Mouse (Mus musculus) brain, embryonic 14.5 days (tissue): ENCODE measurements around the gene Casq2. TPM values are rescaled to one million over a fixed set of nuclear protein-coding genes. Genes with fewer than 3 reads are reported as not detected.

ENCODE experiments used
- DNase-seq: peaks from one replicate; pipeline ENCODE4 v3.0.0-alpha.2; 2011; ENCODE audit warnings: low read depth
- CTCF ChIP-seq: fragments of 200-500 bp; IDR thresholded peaks from 2 replicates; pipeline ENCODE4 v1.5.1; 2012; ENCODE audit warnings: inconsistent platforms, mild to moderate bottlenecking, moderate library complexity, borderline replicate concordance; ENCODE audit not compliant: insufficient read depth, insufficient read length; ENCODE audit errors: extremely low read depth
- POLR2A ChIP-seq: fragments of 200-500 bp; IDR thresholded peaks from 2 replicates; pipeline ENCODE4 v1.6.1; 2012; ENCODE audit warnings: mild to moderate bottlenecking, inconsistent platforms, borderline replicate concordance; ENCODE audit not compliant: poor library complexity, insufficient read depth, insufficient read length, severe bottlenecking; ENCODE audit errors: extremely low read depth
- polyA plus RNA-seq: library from polyadenylated mRNA; depleted of rRNA; stranded (reverse); fragments of >200 nt; gene quantifications from 2 replicates; pipeline ENCODE4 v1.2.3, GENCODE M21; 2012

The Casq2 gene
- polyA plus RNA-seq, 1 experiment: 1.3 TPM

GRCm38 (mm10) chr3:102085719-102086118 is 496 bp upstream of the Casq2 start:
- no peak for TF ChIP-seq CTCF
- no peak for DNase-seq

- no peak for TF ChIP-seq POLR2A
- TF ChIP-seq CTCF: no peak
- DNase-seq: no peak
Measured at GRCm38 (mm10) chr3:102094841-102095240, 8.6 kb downstream of the Casq2 start.

DNA sequence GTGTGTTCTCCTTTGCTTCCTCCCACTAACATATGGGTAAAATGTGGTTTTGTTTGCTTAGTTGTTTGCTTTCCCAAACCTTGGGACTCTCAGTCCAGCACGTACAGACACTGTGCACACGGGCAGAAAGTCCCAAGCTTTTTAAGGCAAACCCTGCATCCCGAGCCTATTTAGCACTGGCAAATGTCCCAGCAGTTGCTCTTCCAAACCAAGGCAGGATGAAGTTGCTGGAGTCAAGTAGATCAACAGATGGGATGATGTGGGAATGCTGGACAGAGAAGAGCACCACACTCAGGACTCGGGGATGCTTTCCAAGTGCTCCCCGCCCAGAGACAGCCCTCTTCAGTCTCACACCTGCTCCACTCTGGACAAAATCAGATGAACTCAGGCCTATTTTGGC is 9.2 kb downstream of the Casq2 start:
- TF ChIP-seq CTCF (no peak), POLR2A (no peak)
- DNase-seq: no peak

- DNase-seq: no peak
- no peak for TF ChIP-seq POLR2A
- no peak for TF ChIP-seq CTCF
Measured at GRCm38 (mm10) chr3:102096366-102096765, 10.2 kb downstream of the Casq2 start.

GRCm38 (mm10) chr3:102096976-102097375 is 10.8 kb downstream of the Casq2 start:
- no peak for DNase-seq
- TF ChIP-seq CTCF: no peak
- no peak for TF ChIP-seq POLR2A

DNA sequence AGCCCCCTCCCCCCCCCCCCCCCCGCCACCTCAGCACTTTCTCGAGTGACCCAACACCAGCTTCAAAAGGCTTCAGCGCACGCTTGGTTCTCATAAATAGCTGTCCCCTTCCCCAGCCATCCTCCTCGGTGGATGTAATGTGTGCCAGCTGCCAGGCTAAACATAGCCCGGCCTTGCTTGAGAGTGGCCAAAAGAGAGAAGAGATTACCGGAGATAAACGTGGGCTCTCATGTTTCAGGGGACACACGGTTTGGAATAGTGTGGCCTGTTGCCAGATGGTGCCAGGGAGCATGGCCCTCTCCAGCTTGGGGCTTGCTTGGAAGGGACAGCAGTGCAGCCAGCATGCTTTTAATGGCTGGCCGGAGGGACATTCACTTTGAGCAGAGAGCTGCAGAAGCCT is 13.0 kb downstream of the Casq2 start:
- no peak for TF ChIP-seq POLR2A
- TF ChIP-seq CTCF: no peak

DNA sequence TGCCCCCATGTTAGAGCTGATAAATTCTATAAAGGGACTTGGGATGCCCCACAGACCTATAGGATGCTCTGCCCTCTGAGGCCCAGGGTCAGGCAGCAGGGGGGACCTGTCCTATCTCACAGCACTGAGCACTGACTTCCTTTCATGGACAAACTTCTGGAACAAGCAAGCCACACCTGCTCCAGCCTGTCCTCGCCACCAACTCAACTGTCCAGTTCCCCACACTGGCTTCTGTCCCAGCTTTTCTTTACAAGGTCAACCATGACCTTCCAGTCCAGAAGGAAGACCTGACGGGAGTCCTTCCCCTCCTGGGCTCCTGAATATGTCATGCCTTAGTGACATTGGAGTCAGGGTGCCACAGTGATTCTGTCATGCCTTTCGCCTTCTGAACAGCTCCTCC is 13.6 kb downstream of the Casq2 start:
- DNase-seq: no peak
- TF ChIP-seq POLR2A (no peak), CTCF (no peak)

More for the DNA sequence above, 13.0 kb downstream of the Casq2 start:
- no peak for DNase-seq

GRCm38 (mm10) chr3:102101445-102101844 is 15.2 kb downstream of the Casq2 start:
- TF ChIP-seq POLR2A (no peak), CTCF (no peak)
- DNase-seq: no peak

- TF ChIP-seq CTCF (no peak), POLR2A (no peak)
- DNase-seq: no peak
Measured at GRCm38 (mm10) chr3:102103811-102104565, 17.8 kb downstream of the Casq2 start.

DNA sequence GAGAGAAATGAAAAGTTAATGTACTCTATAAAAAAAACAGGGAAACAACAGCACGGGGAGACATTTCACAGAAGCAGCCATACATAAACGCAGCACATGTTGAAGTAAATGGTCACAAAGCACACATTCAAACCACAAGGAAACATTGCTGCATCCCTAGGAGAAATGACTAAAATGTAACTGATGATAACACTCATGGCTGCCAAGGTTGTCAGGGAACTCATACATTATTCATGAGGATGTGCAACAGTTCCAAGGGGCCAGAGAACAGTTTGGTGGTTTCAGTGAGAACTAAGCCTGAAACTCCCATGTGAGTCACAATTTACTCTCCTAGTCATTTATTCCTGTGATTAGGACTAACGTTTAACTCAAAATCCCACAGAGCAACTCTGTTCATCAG is 22.0 kb downstream of the Casq2 start:
- peak; percentile 36 for DNase-seq

DNA sequence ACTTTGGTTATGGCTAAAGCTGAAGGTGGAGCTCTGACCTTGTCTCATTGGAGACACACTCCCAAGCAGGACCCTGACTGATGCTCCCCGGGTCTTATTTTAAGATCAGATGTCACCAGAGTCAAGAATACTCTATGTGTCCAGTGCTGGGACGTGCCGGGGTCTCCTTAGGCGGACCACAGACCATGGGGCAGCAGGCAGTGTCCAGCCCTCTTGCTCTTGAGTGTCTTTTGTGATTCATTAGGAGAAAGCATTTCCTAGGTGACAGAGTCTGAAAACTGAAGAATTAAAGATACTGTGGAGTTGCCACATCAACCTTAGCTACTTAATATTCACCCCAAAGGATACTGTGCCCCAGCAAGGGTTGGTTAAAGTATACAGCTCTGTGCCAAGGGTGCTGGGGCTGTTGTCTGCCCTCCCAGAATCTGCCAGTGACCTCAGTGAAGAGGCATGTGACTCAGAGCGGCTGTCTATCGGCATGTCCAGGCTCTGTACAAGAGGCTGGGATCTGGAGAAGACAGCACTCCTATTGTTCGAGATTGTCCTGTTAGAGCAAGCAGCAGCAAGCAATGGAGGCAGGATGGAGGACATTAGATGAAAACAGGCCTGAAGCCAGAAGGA is 25.9 kb downstream of the Casq2 start:
- TF ChIP-seq POLR2A (no peak), CTCF (no peak)
- DNase-seq: no peak

More for the DNA sequence above, 22.0 kb downstream of the Casq2 start:
- TF ChIP-seq CTCF (no peak), POLR2A (no peak)

GRCm38 (mm10) chr3:102120947-102121346 is 34.7 kb downstream of the Casq2 start:
- DNase-seq: no peak
- TF ChIP-seq POLR2A (no peak), CTCF (no peak)

GRCm38 (mm10) chr3:102122046-102122445 is 35.8 kb downstream of the Casq2 start:
- TF ChIP-seq POLR2A (no peak), CTCF (peak; percentile 46; the same call in 1 of the 2 replicates)
- peak; percentile 50 for DNase-seq
